Mouse (Mus musculus) midbrain, embryonic 13.5 days (tissue): ENCODE data around the gene F2rl1. TPM values are rescaled to one million over a fixed set of nuclear protein-coding genes. Genes with fewer than 3 reads are reported as not detected.

Source experiments
- ATAC-seq: fragments of 200-750 bp; cut with Nextera tagmentation; 2 replicates; pipeline ENCODE4 v1.8.0; 2017; ENCODE audit warnings: mild to moderate bottlenecking, moderate TSS enrichment, moderate library complexity
- H3K27ac ChIP-seq: fragments of 300-500 bp; sonication (generic); 2 replicates; pipeline ENCODE4 v1.5.1; 2015; ENCODE audit warnings: inconsistent platforms, mild to moderate bottlenecking, moderate library complexity
- H3K27me3 ChIP-seq: fragments of 300-500 bp; sonication (generic); 2 replicates; pipeline ENCODE4 v1.6.1; 2015; ENCODE audit warnings: mild to moderate bottlenecking, inconsistent platforms
- H3K36me3 ChIP-seq: fragments of 300-500 bp; sonication (generic); 2 replicates; pipeline ENCODE4 v1.6.1; 2015; ENCODE audit warnings: mild to moderate bottlenecking, inconsistent platforms
- H3K4me1 ChIP-seq: fragments of 300-500 bp; sonication (generic); replicated peaks from 2 replicates; pipeline ENCODE4 v1.6.1; 2015; ENCODE audit warnings: inconsistent platforms
- H3K4me2 ChIP-seq: fragments of 300-500 bp; sonication (generic); replicated peaks from 2 replicates; pipeline ENCODE4 v1.6.1; 2015; ENCODE audit warnings: moderate library complexity, mild to moderate bottlenecking, inconsistent platforms
- H3K4me3 ChIP-seq: fragments of 300-500 bp; sonication (generic); replicated peaks from 2 replicates; pipeline ENCODE4 v1.5.1; 2015; ENCODE audit warnings: mild to moderate bottlenecking, inconsistent platforms
- H3K9ac ChIP-seq: fragments of 300-500 bp; sonication (generic); replicated peaks from 2 replicates; pipeline ENCODE4 v1.6.1; 2015; ENCODE audit warnings: mild to moderate bottlenecking, inconsistent platforms
- H3K9me3 ChIP-seq: fragments of 300-500 bp; sonication (generic); 2 replicates; pipeline ENCODE4 v1.6.1; 2016; ENCODE audit warnings: mild to moderate bottlenecking, inconsistent platforms
- WGBS: fragments of 180-500 bp; shearing (Covaris S2); methylation state at CpG from one replicate; pipeline ENCODE4 v1.1.7; 2015; 5-methylcytosine and 5-hydroxymethylcytosine counted together
- polyA plus RNA-seq: library from polyadenylated mRNA; unstranded; fragments of >200 nt; fragmentation: Nextera tagmentation; extraction: Ambion mirVana; gene quantifications from 2 replicates; pipeline ENCODE4 v1.2.1, GENCODE M21; 2015

Gene F2rl1
- polyA plus RNA-seq, 1 experiment from 2014 or later = 0.20 TPM

DNA sequence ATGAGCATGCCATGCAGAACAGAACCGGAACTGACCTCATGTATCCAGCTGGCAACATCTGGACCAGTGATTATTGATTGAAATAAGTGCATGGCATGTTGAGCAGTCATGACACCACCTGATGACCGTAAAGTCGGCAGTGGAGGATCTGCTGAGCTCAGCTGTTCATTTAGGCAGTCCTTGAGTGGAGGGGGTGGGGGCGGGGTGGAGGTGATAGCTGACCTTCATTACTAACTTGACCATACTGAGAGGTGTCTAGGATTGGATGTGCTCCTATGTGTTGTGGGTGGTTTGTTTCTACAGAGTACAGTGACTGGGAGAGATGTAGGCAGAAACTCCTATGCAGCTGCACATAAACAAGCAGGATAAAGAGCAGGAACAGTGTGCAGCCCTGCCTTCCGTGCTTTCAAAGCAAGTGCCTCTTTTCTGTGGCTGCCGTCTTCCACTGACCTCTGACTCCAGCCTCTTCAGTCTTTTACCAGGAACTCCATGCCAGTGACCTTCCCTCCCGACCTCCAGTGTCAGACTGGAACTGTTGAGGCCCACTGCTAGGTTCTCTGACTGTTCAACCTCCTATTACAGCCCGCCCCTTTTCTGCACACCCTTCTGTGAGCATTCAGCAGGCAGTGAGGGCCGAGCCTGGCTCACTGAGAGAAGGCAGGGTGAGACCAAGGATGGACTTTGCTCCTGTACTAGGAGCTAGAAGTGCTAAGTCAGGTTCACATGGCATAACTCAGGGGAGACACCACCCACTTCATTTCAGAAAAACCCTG, 6.4 kb upstream of the F2rl1 start:
- Histone ChIP-seq H3K4me3 (no peak overlapping the region), H3K9ac (no peak overlapping the region), H3K27me3 (peaks cover 16% of the 10 kb centered on the region), H3K27ac (no peak overlapping the region), H3K36me3 (no peaks in the 10 kb centered on the region), H3K4me2 (no peak overlapping the region), H3K4me1 (peaks cover 30% of the 10 kb centered on the region), H3K9me3 (no peaks in the 10 kb centered on the region)
- no peak for ATAC-seq
- WGBS = 35% methylated on average over 9 of the region's 9 CpGs

DNA sequence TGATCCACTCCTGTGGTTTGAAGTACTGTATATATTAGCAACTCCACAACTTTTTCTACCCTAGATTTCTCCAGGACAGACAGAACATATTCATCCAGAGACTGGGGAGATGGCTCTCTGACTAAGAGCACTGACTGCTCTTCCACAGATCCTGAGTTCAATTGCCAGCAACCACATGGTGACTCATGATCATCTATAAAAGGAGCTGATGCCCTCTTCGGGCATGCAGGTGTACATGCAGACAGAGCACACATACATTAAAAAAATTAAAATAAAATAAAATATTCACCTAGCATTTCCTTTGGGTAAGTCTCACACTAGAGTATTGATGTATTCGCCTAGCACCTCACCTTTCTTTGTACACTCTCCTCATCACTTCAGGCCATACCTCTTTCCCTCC, 4.2 kb upstream of the F2rl1 start:
- peaks cover 39% of the 10 kb centered on the region for H3K27me3 ChIP-seq
- H3K4me2 ChIP-seq = no peak overlapping the region
- H3K36me3 ChIP-seq = no peaks in the 10 kb centered on the region
- ATAC-seq = no peak
- WGBS = 91% methylated on average over 2 of the region's 2 CpGs
- no peak overlapping the region for H3K27ac ChIP-seq
- H3K4me1 ChIP-seq = peaks cover 19% of the 10 kb centered on the region
- H3K9me3 ChIP-seq = no peaks in the 10 kb centered on the region
- H3K9ac ChIP-seq = no peak overlapping the region
- H3K4me3 ChIP-seq = no peak overlapping the region

DNA sequence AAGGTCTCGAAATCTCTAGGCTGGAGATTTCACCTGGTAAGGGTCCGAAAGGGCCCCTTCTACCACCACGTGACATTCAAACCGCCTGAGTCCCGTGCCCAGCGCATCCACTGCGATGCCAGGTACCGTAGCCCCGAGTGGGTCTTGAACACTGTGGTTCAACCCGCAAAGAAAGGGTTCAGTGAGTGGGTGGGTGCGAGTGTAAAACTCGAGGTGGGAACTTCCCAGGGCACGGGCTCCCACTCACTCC, 678 bp downstream of the F2rl1 start:
- Histone ChIP-seq H3K27ac (no peak overlapping the region), H3K36me3 (no peaks in the 10 kb centered on the region), H3K27me3 (peaks cover 53% of the 10 kb centered on the region), H3K9me3 (no peaks in the 10 kb centered on the region), H3K4me2 (peak overlapping the region; percentile 70), H3K9ac (peak overlapping the region; percentile 44), H3K4me1 (peaks cover 14% of the 10 kb centered on the region), H3K4me3 (peak overlapping the region; percentile 43)
- ATAC-seq = no peak; the same call in 1 of the 2 replicates
- WGBS = under 1% methylated on average over 13 of the region's 13 CpGs

DNA sequence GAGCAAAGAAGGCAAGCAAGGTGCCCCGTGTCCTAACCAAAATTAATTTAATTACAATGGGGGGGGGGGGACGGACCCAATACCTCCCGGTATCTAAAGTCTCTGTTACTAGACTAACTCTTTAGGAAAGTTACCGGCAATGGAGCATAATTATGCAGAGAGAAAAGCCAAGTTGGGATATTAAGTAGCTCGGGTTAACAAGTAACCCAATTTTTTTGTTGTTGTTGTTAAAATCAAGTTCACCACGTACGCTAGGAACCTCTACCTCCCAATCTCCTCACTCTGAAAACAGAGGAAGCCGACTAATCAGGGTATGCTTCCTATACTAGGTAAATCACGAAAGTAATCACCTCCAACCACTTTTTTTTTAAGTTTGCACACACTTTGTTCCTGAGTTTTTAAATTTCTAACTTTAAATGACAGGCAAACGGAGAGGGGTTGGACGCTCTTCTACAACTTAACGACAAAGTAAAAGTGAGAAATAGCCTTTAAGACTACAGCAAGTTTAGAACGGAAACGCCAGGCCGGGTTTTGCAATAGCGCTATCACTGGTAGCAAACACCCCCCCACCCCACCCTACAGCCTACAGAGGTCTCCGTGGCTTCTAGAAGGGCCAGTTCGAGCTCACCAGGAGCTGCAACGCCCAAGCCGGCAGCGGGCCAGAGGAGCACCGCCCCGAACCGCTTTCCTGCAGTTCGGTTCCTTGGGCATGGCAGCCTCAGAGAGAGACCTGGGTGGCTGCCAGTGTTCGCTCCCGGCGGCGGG, 1.2 kb downstream of the F2rl1 start:
- peaks cover 53% of the 10 kb centered on the region for H3K27me3 ChIP-seq

DNA sequence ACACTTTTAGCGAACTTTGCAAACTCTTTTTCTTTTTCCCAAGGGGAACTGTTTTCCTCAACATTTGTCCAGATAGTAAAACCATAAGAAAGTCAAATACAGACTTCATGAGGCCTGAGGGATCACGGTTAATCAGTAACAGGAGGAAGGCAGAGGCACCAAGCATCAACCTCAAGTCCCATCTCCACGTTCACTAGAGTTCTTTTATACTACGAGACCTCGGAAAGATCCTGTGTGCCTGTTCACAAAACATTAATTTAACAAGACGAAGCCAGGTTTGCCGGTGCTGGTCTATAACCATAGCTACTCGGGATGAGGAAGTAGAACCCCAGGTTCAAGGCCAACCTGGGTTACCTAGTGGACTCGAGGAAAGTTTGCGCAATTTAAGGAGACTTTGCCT, 2.9 kb downstream of the F2rl1 start:
- Histone ChIP-seq H3K4me1 (peaks cover 14% of the 10 kb centered on the region), H3K9ac (no peak overlapping the region)

More for the DNA sequence above, 1.2 kb downstream of the F2rl1 start:
- Histone ChIP-seq H3K4me2 (peak overlapping the region; percentile 70), H3K36me3 (no peaks in the 10 kb centered on the region), H3K27ac (no peak overlapping the region), H3K9ac (peak overlapping the region; percentile 44), H3K9me3 (no peaks in the 10 kb centered on the region), H3K4me3 (peak overlapping the region; percentile 43), H3K4me1 (peaks cover 14% of the 10 kb centered on the region)
- peak; percentile 46 for ATAC-seq
- 3% methylated on average over 29 of the region's 29 CpGs for WGBS

DNA sequence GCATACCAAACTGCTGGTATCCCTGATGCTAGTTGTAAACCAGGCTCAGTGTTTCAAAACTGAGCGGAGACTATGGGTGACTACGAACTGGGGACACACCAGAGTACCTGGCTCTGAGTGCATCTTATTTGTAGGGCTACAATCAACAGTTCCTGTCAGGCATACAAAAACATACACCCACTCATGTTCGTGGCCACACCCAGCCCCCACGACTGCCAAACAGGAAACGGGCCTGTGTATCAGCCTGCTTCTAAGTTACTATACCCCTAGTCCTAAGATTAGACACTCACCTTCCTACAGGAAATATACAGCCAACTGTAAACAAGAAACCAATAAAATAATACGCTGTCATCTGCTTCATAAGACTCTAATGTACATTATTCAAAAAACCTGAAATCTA, 4.0 kb downstream of the F2rl1 start:
- no peaks in the 10 kb centered on the region for H3K36me3 ChIP-seq
- 92% methylated on average over 6 of the region's 6 CpGs for WGBS
- H3K9ac ChIP-seq = no peak overlapping the region
- no peak overlapping the region for H3K4me3 ChIP-seq
- H3K4me2 ChIP-seq = no peak overlapping the region
- H3K27me3 ChIP-seq = peaks cover 32% of the 10 kb centered on the region
- no peak overlapping the region for H3K27ac ChIP-seq
- H3K4me1 ChIP-seq = peaks cover 14% of the 10 kb centered on the region
- no peak for ATAC-seq
- no peaks in the 10 kb centered on the region for H3K9me3 ChIP-seq

More for the DNA sequence above, 2.9 kb downstream of the F2rl1 start:
- H3K36me3 ChIP-seq = no peaks in the 10 kb centered on the region
- H3K4me3 ChIP-seq = no peak overlapping the region
- H3K27ac ChIP-seq = no peak overlapping the region
- peaks cover 44% of the 10 kb centered on the region for H3K27me3 ChIP-seq
- H3K9me3 ChIP-seq = no peaks in the 10 kb centered on the region
- WGBS = 93% methylated on average over 10 of the region's 10 CpGs
- ATAC-seq = no peak
- no peak overlapping the region for H3K4me2 ChIP-seq

DNA sequence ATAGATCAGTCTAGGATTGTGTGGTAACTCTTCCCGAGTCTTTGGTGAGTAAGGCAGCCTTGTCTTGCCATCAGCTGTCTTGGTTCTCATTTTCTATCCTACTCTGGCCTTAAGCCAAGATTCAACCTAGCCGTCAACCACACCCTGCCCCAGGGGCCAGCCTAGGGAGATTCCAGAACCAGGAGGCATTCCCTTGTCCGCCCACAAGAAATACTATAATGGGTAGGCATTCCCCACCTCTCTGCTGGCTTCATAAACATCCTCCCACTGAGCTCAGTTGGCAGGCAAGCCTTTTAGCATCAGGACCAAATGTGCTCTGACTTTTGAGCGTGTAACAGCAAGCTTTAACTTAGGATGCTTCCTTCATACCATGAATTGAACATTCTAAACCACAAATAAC, 10.3 kb downstream of the F2rl1 start:
- no peaks in the 10 kb centered on the region for H3K27me3 ChIP-seq
- H3K9me3 ChIP-seq = no peaks in the 10 kb centered on the region
- 84% methylated on average over 4 of the region's 4 CpGs for WGBS
- no peak overlapping the region for H3K27ac ChIP-seq
- H3K36me3 ChIP-seq = no peaks in the 10 kb centered on the region
- H3K9ac ChIP-seq = no peak overlapping the region
- no peak overlapping the region for H3K4me3 ChIP-seq
- H3K4me2 ChIP-seq = no peak overlapping the region
- H3K4me1 ChIP-seq = no peaks in the 10 kb centered on the region
- no peak for ATAC-seq

DNA sequence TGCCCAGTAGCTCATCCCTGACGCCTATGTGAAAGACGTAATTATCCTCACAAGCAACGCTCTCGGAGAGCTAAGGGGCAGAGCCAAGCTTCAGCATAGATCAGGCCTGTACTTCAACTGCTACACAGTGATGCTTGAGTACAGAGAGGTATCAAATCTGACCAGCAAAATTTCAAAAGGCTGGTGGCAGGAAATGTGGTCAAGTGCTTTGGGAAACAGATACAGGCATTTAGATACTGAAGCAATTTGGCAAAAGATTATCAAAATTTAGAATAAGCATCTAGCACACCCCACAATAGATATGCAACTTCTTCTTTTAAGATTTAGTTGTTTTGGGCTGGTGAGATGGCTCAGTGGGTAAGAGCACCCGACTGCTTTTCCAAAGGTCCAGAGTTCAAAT, 15.0 kb downstream of the F2rl1 start:
- Histone ChIP-seq H3K9ac (no peak overlapping the region), H3K4me1 (no peaks in the 10 kb centered on the region), H3K27me3 (no peaks in the 10 kb centered on the region), H3K36me3 (no peaks in the 10 kb centered on the region), H3K4me2 (no peak overlapping the region), H3K9me3 (no peaks in the 10 kb centered on the region), H3K27ac (no peak overlapping the region), H3K4me3 (no peak overlapping the region)
- 94% methylated on average over 5 of the region's 5 CpGs for WGBS
- ATAC-seq = no peak

DNA sequence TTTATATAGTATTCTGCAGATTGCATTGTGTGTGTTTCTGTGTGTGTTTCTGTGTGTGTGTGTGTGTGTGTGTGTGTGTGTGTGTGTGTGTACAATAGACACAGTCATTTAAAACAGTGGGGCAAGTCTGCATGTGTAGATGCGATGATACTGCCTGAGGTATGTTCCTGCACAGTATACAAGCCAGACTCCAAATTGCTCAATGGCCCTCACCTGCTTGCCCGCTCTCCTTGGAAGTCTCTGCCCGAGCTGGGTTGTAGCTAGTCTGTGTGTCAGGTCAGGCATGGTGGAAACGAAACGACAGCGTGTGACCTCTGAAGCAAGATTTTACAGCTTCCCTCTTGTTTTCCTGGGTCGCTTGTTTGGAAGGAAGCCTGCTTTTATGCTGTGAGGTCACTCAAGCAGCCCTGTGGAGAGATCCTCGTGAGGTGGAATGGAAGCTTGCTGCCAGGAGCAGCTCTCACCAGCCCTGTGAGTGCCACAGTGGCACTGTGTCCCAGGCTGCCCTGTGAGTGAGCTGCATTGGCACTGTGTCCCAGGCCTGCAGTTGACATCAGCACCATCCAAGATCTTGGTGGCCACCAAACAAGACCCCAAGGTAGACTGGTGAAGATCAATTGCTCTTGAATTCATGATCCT, 21.6 kb downstream of the F2rl1 start:
- no peaks in the 10 kb centered on the region for H3K9me3 ChIP-seq
- no peaks in the 10 kb centered on the region for H3K36me3 ChIP-seq
- H3K4me2 ChIP-seq = no peak overlapping the region
- H3K4me1 ChIP-seq = 0 out of 2 replicates have a peak, but pooled peaks cover under 1% of the 10 kb centered on the region
- WGBS = 86% methylated on average over 8 of the region's 8 CpGs
- no peaks in the 10 kb centered on the region for H3K27me3 ChIP-seq
- no peak overlapping the region for H3K4me3 ChIP-seq
- ATAC-seq = no peak
- no peak overlapping the region for H3K9ac ChIP-seq
- H3K27ac ChIP-seq = no peak overlapping the region

DNA sequence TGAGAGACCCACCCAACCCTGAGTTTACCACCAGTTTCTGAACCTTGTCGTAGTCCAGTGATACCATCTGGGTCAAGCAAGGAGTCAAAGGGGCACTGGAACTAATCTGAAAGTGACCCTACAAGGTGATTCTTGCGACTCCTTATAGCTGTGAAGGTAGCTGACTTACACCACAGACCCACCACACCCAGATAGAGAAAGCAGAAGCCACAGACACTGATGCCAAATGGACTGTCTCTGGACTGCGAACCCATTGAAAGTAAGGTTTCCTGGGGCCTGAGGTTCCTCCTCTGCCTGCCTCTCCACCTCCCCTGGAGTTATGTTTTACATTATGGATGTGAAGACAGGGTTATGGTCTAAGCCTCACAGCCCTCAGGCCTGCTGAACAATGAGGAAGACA, 28.4 kb downstream of the F2rl1 start:
- no peaks in the 10 kb centered on the region for H3K36me3 ChIP-seq
- H3K4me3 ChIP-seq = no peak overlapping the region
- H3K27me3 ChIP-seq = no peaks in the 10 kb centered on the region
- peaks cover 11% of the 10 kb centered on the region; the same call in 1 of the 2 replicates for H3K4me1 ChIP-seq
- no peak for ATAC-seq
- H3K4me2 ChIP-seq = no peak overlapping the region
- H3K9me3 ChIP-seq = no peaks in the 10 kb centered on the region
- WGBS = 94% methylated on average over 3 of the region's 3 CpGs
- no peak overlapping the region for H3K9ac ChIP-seq
- no peak overlapping the region for H3K27ac ChIP-seq

DNA sequence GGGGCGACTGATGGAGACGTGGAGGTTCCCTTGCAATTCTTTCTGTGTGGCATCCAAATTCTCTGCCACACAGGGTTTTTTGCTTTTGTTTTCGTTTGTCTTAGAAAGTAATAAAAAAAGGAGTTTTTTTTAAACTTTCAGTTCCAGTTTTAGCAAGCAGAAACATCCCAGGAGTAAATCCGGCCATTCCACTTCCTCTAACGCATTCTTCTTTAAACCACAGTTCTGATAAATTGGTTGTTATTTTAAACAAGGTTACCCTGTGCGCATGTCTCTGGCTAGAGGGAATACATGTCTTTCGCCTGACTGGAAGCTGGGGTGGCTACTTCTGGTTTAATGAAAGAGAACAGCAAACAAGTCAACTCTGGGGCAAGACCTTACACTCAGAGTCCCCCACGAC, 30.2 kb downstream of the F2rl1 start:
- H3K4me2 ChIP-seq = no peak overlapping the region
- no peak overlapping the region for H3K4me3 ChIP-seq
- no peaks in the 10 kb centered on the region for H3K36me3 ChIP-seq
- WGBS = 82% methylated on average over 8 of the region's 8 CpGs
- no peak overlapping the region for H3K9ac ChIP-seq
- no peaks in the 10 kb centered on the region for H3K27me3 ChIP-seq
- H3K27ac ChIP-seq = no peak overlapping the region
- no peaks in the 10 kb centered on the region for H3K9me3 ChIP-seq
- peaks cover 11% of the 10 kb centered on the region; the same call in 1 of the 2 replicates for H3K4me1 ChIP-seq
- ATAC-seq = no peak

DNA sequence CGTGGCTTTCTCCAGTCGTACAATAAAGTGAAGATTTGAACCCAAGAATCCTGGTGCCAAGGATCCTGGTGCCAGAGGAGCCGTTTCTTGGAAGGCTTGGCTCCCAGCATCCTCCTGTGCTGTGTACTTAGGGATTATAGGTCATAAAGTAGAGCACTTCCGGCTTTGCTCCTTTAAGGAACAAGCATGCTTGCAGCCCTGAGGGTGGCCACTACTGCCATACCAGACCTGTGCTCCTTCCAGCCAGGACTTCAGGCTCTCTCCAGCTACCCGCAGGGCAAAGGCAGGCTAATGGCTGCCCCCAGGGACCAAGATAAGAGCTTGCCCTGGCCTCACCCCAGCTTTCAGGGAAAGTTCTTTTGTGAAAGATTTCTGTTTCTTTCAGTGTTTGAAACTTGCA, 31.7 kb downstream of the F2rl1 start:
- H3K27ac ChIP-seq = no peak overlapping the region
- no peak overlapping the region for H3K4me2 ChIP-seq
- H3K36me3 ChIP-seq = no peaks in the 10 kb centered on the region
- 69% methylated on average over 5 of the region's 5 CpGs for WGBS
- no peaks in the 10 kb centered on the region for H3K9me3 ChIP-seq
- no peak overlapping the region for H3K4me3 ChIP-seq
- H3K27me3 ChIP-seq = no peaks in the 10 kb centered on the region
- H3K9ac ChIP-seq = no peak overlapping the region
- peaks cover 10% of the 10 kb centered on the region; the same call in 1 of the 2 replicates for H3K4me1 ChIP-seq
- no peak for ATAC-seq
